Mouse (Mus musculus) CD4-positive, CD25-positive, alpha-beta regulatory T cell (primary cell): Measurements from ENCODE around the gene Ndufaf7. TPM values are rescaled to one million over a fixed set of nuclear protein-coding genes. Genes with fewer than 3 reads are reported as not detected.

Experiments
- polyA plus RNA-seq: library from polyadenylated mRNA; unstranded; fragments of 100-300 nt; shearing (Covaris generic); gene quantifications from one replicate; pipeline ENCODE4 v1.2.1, GENCODE M21; 2017

Ndufaf7 gene
- polyA plus RNA-seq, result 47.4 TPM

GRCm38 (mm10) chr17:78936466-78937228 lies at the start of gene Ndufaf7, which contains the start of gene Cebpz:
Gene Ndufaf7, plus strand, starts transcription at chr17:78937136.
Gene Cebpz, minus strand, starts transcription at chr17:78937066.

GRCm38 (mm10) chr17:78906892-78907291 lies 30.0 kb upstream of the Ndufaf7 start, which contains the start of gene Sult6b1:
Gene Sult6b1, minus strand, starts transcription at chr17:78906992.

GRCm38 (mm10) chr17:78916369-78916813 lies 20.5 kb upstream of the Ndufaf7 start, which contains the start of gene Cebpzos:
Gene Cebpzos, plus strand, starts transcription at chr17:78916500.

Other genes starting within 250 kb of the Ndufaf7 start
- gene Strn, start 199.9 kb upstream of the Ndufaf7 start, polyA plus RNA-seq, result 15.5 TPM
- gene Heatr5b, start 101.8 kb upstream of the Ndufaf7 start, polyA plus RNA-seq, result 25.4 TPM
- 82.7 TPM for gene Gpatch11, start 101.6 kb upstream of the Ndufaf7 start, polyA plus RNA-seq
- gene Eif2ak2, start 54.6 kb upstream of the Ndufaf7 start, polyA plus RNA-seq, result 21.0 TPM
- gene Sult6b1, start 30.1 kb upstream of the Ndufaf7 start, polyA plus RNA-seq, result 0.44 TPM
- gene Cebpzos, start 20.6 kb upstream of the Ndufaf7 start, polyA plus RNA-seq, result 48.2 TPM
- gene Cebpz, start 70 bp upstream of the Ndufaf7 start, polyA plus RNA-seq, result 91.4 TPM
- 20.8 TPM for gene Prkd3, start 83.7 kb downstream of the Ndufaf7 start, polyA plus RNA-seq
- 1.8 TPM for gene Qpct, start 114.8 kb downstream of the Ndufaf7 start, polyA plus RNA-seq